Mouse (Mus musculus): ENCODE data around the gene Myh2. TPM values are rescaled to one million over a fixed set of nuclear protein-coding genes. Genes with fewer than 3 reads are reported as not detected.

The Myh2 gene
- polyA plus RNA-seq (2015; fragmentation: Nextera tagmentation; extraction: Ambion mirVana) = 0.08 TPM in 1 of 2 replicates, not detected in the other

- no peaks in the 10 kb centered on the region for H3K36me3 ChIP-seq
- H3K27me3 ChIP-seq = no peaks in the 10 kb centered on the region
- no peak within 1 kb of the TSS for H3K4me2 ChIP-seq
- 73% methylated on average over 14 of the region's 14 CpGs for WGBS
- no peak within 1 kb of the TSS for H3K27ac ChIP-seq (replicated peaks)
- H3K4me1 ChIP-seq (replicated peaks) = no peaks in the 10 kb centered on the region
- H3K9ac ChIP-seq = no peak within 1 kb of the TSS
- H3K9me3 ChIP-seq = no peaks in the 10 kb centered on the region
- no peak for ATAC-seq (ENCODE audit: low read depth)
- no peak within 1 kb of the TSS for H3K4me3 ChIP-seq
These were observed at the start of gene Myh2 for GRCm38 (mm10) chr11:67170727-67171126. Gene Myh2 (plus strand): TSS chr11:67171027.

GRCm38 (mm10) chr11:67124943-67125342, 45.9 kb upstream of the Myh2 start:
- H3K4me2 ChIP-seq = peak overlapping the region; percentile 33; the same call in 1 of the 2 replicates
- WGBS = 24% methylated on average over 7 of the region's 7 CpGs

DNA sequence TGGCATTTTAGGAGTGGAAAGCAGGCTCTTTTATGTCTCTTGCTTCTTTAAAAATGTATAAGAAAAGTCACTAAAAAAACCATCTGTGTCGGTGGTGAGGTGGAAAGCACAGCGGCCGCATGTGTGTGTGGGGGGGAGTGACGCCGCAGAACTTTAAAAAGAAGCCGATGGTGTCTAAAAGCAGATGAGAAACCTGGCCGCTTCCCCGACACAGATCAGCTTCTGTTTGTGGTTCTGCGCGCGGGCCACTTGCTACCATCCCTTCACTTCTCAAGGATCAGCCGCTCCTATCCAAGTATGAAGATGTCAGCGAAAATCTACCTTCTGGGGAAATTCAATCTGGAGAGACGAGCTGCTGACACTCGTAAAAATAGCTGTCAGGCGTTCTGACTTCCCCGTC, 45.5 kb upstream of the Myh2 start:
- Histone ChIP-seq H3K4me3 (no peak overlapping the region), H3K36me3 (no peaks in the 10 kb centered on the region), H3K27me3 (no peaks in the 10 kb centered on the region), H3K9ac (0 out of 2 replicates have a peak overlapping the region, but pooled peaks have one; percentile 22), H3K4me1 (replicated peaks) (peaks cover 17% of the 10 kb centered on the region), H3K4me2 (peak overlapping the region; percentile 33), H3K9me3 (no peaks in the 10 kb centered on the region), H3K27ac (replicated peaks) (no peak overlapping the region)
- no peak for ATAC-seq (ENCODE audit: low read depth)
- 38% methylated on average over 17 of the region's 17 CpGs for WGBS

More at GRCm38 (mm10) chr11:67124943-67125342, 45.9 kb upstream of the Myh2 start:
- Histone ChIP-seq H3K9me3 (no peaks in the 10 kb centered on the region), H3K4me3 (no peak overlapping the region), H3K36me3 (no peaks in the 10 kb centered on the region), H3K9ac (no peak overlapping the region), H3K27ac (replicated peaks) (no peak overlapping the region), H3K27me3 (no peaks in the 10 kb centered on the region), H3K4me1 (replicated peaks) (peaks cover 20% of the 10 kb centered on the region)
- peak; percentile 75; the same call in 1 of the 2 replicates for ATAC-seq (ENCODE audit: low read depth)

- 73% methylated on average over 2 of the region's 2 CpGs for WGBS
- ATAC-seq (ENCODE audit: low read depth) = no peak
- H3K36me3 ChIP-seq = no peaks in the 10 kb centered on the region
- no peaks in the 10 kb centered on the region for H3K9me3 ChIP-seq
- no peak overlapping the region for H3K9ac ChIP-seq
- H3K4me3 ChIP-seq = no peak overlapping the region
- H3K27me3 ChIP-seq = no peaks in the 10 kb centered on the region
- no peak overlapping the region for H3K4me2 ChIP-seq
- H3K27ac ChIP-seq (replicated peaks) = no peak overlapping the region
- H3K4me1 ChIP-seq (replicated peaks) = no peaks in the 10 kb centered on the region
These were observed 37.3 kb upstream of the Myh2 start for GRCm38 (mm10) chr11:67133526-67133925.

GRCm38 (mm10) chr11:67134654-67135053, 36.2 kb upstream of the Myh2 start:
- H3K4me2 ChIP-seq = no peak overlapping the region
- no peak overlapping the region for H3K4me3 ChIP-seq
- H3K9me3 ChIP-seq = no peaks in the 10 kb centered on the region
- H3K4me1 ChIP-seq (replicated peaks) = no peaks in the 10 kb centered on the region
- H3K9ac ChIP-seq = no peak overlapping the region
- ATAC-seq (ENCODE audit: low read depth) = no peak
- H3K27me3 ChIP-seq = no peaks in the 10 kb centered on the region
- H3K36me3 ChIP-seq = no peaks in the 10 kb centered on the region
- 74% methylated on average over 6 of the region's 6 CpGs for WGBS
- H3K27ac ChIP-seq (replicated peaks) = no peak overlapping the region

- H3K9ac ChIP-seq = no peak overlapping the region
- H3K4me1 ChIP-seq (replicated peaks) = no peaks in the 10 kb centered on the region
- no peaks in the 10 kb centered on the region for H3K27me3 ChIP-seq
- H3K27ac ChIP-seq (replicated peaks) = no peak overlapping the region
- H3K9me3 ChIP-seq = no peaks in the 10 kb centered on the region
- 86% methylated on average over 2 of the region's 2 CpGs for WGBS
- no peak overlapping the region for H3K4me3 ChIP-seq
- no peaks in the 10 kb centered on the region for H3K36me3 ChIP-seq
- no peak for ATAC-seq (ENCODE audit: low read depth)
- no peak overlapping the region for H3K4me2 ChIP-seq
These were observed 35.3 kb upstream of the Myh2 start for GRCm38 (mm10) chr11:67135532-67135931.

GRCm38 (mm10) chr11:67139556-67139955, 31.3 kb upstream of the Myh2 start:
- Histone ChIP-seq H3K36me3 (no peaks in the 10 kb centered on the region), H3K27ac (replicated peaks) (no peak overlapping the region), H3K27me3 (no peaks in the 10 kb centered on the region), H3K9ac (no peak overlapping the region), H3K4me1 (replicated peaks) (no peaks in the 10 kb centered on the region), H3K9me3 (no peaks in the 10 kb centered on the region), H3K4me3 (no peak overlapping the region), H3K4me2 (no peak overlapping the region)
- WGBS = 86% methylated on average over 8 of the region's 8 CpGs
- ATAC-seq (ENCODE audit: low read depth) = no peak

DNA sequence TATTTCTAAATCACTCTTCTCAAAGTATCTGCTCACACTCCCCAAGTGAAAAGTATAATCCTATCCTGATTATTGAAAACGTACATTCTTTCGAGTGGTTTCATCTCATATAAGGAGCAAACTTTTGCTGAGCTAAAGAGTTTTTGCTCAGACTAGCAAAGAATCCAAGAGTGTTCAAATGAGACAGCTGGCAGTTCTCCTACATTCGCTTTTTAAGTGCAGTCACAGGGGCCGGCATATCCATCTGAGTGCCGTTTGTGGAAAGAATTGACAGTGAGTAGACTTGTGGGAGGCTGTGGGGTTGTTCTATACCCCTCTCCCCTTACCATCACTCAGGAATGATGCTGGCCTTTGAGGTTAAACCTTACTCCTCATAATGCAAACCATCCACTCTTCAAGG, 30.7 kb upstream of the Myh2 start:
- 84% methylated on average over 5 of the region's 5 CpGs for WGBS
- H3K4me1 ChIP-seq (replicated peaks) = no peaks in the 10 kb centered on the region
- no peak overlapping the region for H3K4me3 ChIP-seq
- no peak overlapping the region for H3K9ac ChIP-seq
- no peaks in the 10 kb centered on the region for H3K9me3 ChIP-seq
- no peak overlapping the region for H3K27ac ChIP-seq (replicated peaks)
- H3K27me3 ChIP-seq = no peaks in the 10 kb centered on the region
- H3K4me2 ChIP-seq = no peak overlapping the region
- no peaks in the 10 kb centered on the region for H3K36me3 ChIP-seq
- ATAC-seq (ENCODE audit: low read depth) = no peak

GRCm38 (mm10) chr11:67141031-67141430, 29.8 kb upstream of the Myh2 start:
- 80% methylated on average over 6 of the region's 6 CpGs for WGBS
- ATAC-seq (ENCODE audit: low read depth) = no peak
- no peaks in the 10 kb centered on the region for H3K9me3 ChIP-seq

GRCm38 (mm10) chr11:67142047-67142446, 28.8 kb upstream of the Myh2 start:
- Histone ChIP-seq H3K9ac (no peak overlapping the region), H3K4me2 (no peak overlapping the region), H3K9me3 (no peaks in the 10 kb centered on the region), H3K4me3 (no peak overlapping the region), H3K27me3 (no peaks in the 10 kb centered on the region), H3K4me1 (replicated peaks) (no peaks in the 10 kb centered on the region), H3K36me3 (no peaks in the 10 kb centered on the region), H3K27ac (replicated peaks) (no peak overlapping the region)
- WGBS = 76% methylated on average over 4 of the region's 4 CpGs
- no peak for ATAC-seq (ENCODE audit: low read depth)

More at GRCm38 (mm10) chr11:67141031-67141430, 29.8 kb upstream of the Myh2 start:
- no peaks in the 10 kb centered on the region for H3K27me3 ChIP-seq
- no peaks in the 10 kb centered on the region for H3K36me3 ChIP-seq
- no peak overlapping the region for H3K4me2 ChIP-seq
- no peak overlapping the region for H3K9ac ChIP-seq
- H3K27ac ChIP-seq (replicated peaks) = no peak overlapping the region
- no peaks in the 10 kb centered on the region for H3K4me1 ChIP-seq (replicated peaks)
- H3K4me3 ChIP-seq = no peak overlapping the region

GRCm38 (mm10) chr11:67143065-67143464, 27.8 kb upstream of the Myh2 start:
- Histone ChIP-seq H3K4me1 (replicated peaks) (no peaks in the 10 kb centered on the region), H3K36me3 (no peaks in the 10 kb centered on the region), H3K4me2 (no peak overlapping the region), H3K9me3 (no peaks in the 10 kb centered on the region), H3K4me3 (no peak overlapping the region), H3K9ac (no peak overlapping the region), H3K27ac (replicated peaks) (no peak overlapping the region), H3K27me3 (no peaks in the 10 kb centered on the region)
- 84% methylated on average over 5 of the region's 5 CpGs for WGBS
- no peak for ATAC-seq (ENCODE audit: low read depth)

DNA sequence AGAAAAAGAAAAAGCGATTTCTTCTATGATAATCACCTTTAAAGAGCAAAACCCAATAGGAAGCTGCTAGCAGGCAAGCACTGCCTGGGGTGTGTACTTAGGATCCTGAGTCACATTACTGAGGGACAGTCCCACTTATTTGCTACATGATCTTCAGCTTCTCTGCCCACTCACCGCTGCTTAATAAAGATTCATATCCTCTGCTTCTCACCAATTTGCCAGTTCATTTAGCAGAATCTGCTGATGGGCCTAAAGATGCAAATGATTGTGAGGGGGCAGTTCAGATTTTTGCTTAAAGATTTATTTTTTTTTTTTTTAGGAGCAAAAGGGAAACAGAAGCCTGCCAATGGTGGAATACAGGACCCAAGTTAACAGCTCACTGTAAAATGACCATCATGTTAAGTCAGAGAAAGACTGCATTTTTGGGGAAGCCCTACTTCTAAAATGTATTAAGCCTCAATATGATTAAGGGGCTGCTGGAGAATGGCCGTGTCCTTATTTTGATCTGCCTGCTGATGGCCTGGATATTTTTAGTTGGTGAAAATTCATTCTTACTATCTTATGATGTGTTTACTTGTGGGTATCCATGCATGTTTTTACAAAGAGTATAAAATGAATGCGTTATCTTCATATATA, 26.8 kb upstream of the Myh2 start:
- Histone ChIP-seq H3K4me3 (no peak overlapping the region), H3K9me3 (no peaks in the 10 kb centered on the region), H3K27ac (replicated peaks) (no peak overlapping the region), H3K9ac (no peak overlapping the region), H3K4me2 (no peak overlapping the region), H3K27me3 (no peaks in the 10 kb centered on the region), H3K36me3 (no peaks in the 10 kb centered on the region), H3K4me1 (replicated peaks) (no peaks in the 10 kb centered on the region)
- WGBS = 84% methylated on average over 4 of the region's 4 CpGs
- ATAC-seq (ENCODE audit: low read depth) = no peak

Data from neural tube, embryonic 13.5 days (tissue).